Mouse (Mus musculus) hindbrain, embryonic 11.5 days (tissue): ENCODE measurements around the gene C9. TPM values are rescaled to one million over a fixed set of nuclear protein-coding genes. Genes with fewer than 3 reads are reported as not detected.

Experiments
- ATAC-seq: fragments of 200-750 bp; cut with Nextera tagmentation; 2 replicates; pipeline ENCODE4 v1.8.0; 2017; ENCODE audit warnings: mild to moderate bottlenecking, moderate TSS enrichment, moderate library complexity; ENCODE audit not compliant: low FRiP score
- DNase-seq: peaks from one replicate; pipeline ENCODE4 v3.0.0-alpha.2; 2015; ENCODE audit warnings: low spot score
- H3K27ac ChIP-seq: fragments of 300-500 bp; sonication (generic); 2 replicates; pipeline ENCODE4 v1.5.1; 2014; ENCODE audit warnings: mild to moderate bottlenecking, low read depth, low read length
- H3K27me3 ChIP-seq: fragments of 300-500 bp; sonication (generic); 2 replicates; pipeline ENCODE4 v1.6.1; 2014; ENCODE audit warnings: mild to moderate bottlenecking, low read length, moderate library complexity, mixed read lengths; ENCODE audit not compliant: control insufficient read depth, insufficient read depth
- H3K36me3 ChIP-seq: fragments of 300-500 bp; sonication (generic); 2 replicates; pipeline ENCODE4 v1.6.1; 2014; ENCODE audit warnings: mild to moderate bottlenecking, low read length, moderate library complexity, mixed read lengths; ENCODE audit not compliant: control insufficient read depth, insufficient read depth
- H3K4me1 ChIP-seq: fragments of 300-500 bp; sonication (generic); replicated peaks from 2 replicates; pipeline ENCODE4 v1.6.1; 2014; ENCODE audit warnings: low read length, mixed read lengths; ENCODE audit not compliant: control insufficient read depth, insufficient read depth
- H3K4me2 ChIP-seq: fragments of 300-500 bp; sonication (generic); replicated peaks from 2 replicates; pipeline ENCODE4 v1.6.1; 2014; ENCODE audit warnings: mild to moderate bottlenecking, low read depth, low read length
- H3K4me3 ChIP-seq: fragments of 300-500 bp; sonication (generic); 2 replicates; pipeline ENCODE4 v1.5.1; 2014; ENCODE audit warnings: low read depth, low read length
- H3K9ac ChIP-seq: fragments of 300-500 bp; sonication (generic); 2 replicates; pipeline ENCODE4 v1.6.1; 2014; ENCODE audit warnings: low read depth, low read length
- H3K9me3 ChIP-seq: fragments of 300-500 bp; sonication (generic); 2 replicates; pipeline ENCODE4 v1.6.1; 2016; ENCODE audit warnings: low read length; ENCODE audit not compliant: control insufficient read depth
- WGBS: fragments of 180-500 bp; shearing (Covaris S2); extraction: QIAGEN DNeasy Blood & Tissue Kit; methylation state at CpG from one replicate; pipeline ENCODE4 v1.1.7; 2014; 5-methylcytosine and 5-hydroxymethylcytosine counted together
- polyA plus RNA-seq: library from polyadenylated mRNA; unstranded; fragments of >200 nt; fragmentation: Nextera tagmentation; extraction: Ambion mirVana; gene quantifications from 2 replicates; pipeline ENCODE4 v1.2.1, GENCODE M21; 2014

C9 gene
- polyA plus RNA-seq, 1 experiment from 2014 or later = not detected

DNA sequence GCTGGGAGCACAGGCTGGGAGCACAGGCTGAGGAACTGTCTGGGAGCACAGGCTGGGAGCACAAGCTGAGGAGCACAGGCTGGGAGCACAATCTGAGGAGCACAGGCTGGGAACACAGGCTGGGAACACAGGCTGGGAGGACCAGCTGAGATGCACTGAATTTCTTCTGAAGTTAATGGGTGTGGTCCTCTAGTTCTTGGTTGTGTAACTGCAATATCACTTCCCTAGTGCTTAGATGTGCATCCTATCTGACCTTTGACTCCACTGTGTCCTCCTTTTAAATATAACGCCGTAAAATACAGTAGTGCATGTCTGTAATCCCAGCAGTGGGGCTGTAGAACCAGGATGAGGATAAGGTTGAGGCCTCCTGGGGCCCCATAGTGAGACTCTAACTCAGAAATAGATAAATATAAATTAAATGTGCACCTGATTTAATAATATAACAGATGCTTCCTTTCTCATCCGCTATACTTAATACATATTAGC is 88.8 kb downstream of the C9 start:
- WGBS = 88% methylated on average over 3 of the region's 3 CpGs
- Histone ChIP-seq H3K27me3 (no peaks in the 10 kb centered on the region), H3K9ac (no peak overlapping the region), H3K36me3 (no peaks in the 10 kb centered on the region), H3K27ac (no peak overlapping the region), H3K4me1 (no peaks in the 10 kb centered on the region), H3K4me3 (no peak overlapping the region), H3K4me2 (no peak overlapping the region), H3K9me3 (no peaks in the 10 kb centered on the region)
- ATAC-seq = no peak
- DNase-seq = no peak

DNA sequence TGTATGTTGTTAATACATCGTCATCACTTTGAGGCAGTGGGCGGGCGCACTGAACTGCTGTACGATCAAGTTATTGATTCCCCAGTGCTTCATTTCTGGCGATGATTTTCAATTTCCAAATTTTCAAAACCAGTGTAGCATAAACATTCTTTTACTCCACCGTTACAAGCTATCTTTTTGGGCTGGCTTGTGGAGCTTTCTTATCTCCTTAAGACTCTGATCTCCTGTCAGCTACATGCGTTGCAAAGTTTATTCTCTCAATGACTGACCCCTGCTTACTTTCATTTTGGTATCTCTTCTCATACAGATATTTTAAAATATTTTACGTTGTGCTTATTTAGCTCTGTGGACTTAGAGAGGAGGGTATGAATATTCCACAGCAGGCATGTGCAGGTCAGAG is 89.5 kb downstream of the C9 start:
- ATAC-seq (no peak), DNase-seq (no peak)
- Histone ChIP-seq H3K36me3 (no peaks in the 10 kb centered on the region), H3K4me1 (no peaks in the 10 kb centered on the region), H3K27me3 (no peaks in the 10 kb centered on the region), H3K4me3 (no peak overlapping the region), H3K27ac (no peak overlapping the region), H3K9me3 (no peaks in the 10 kb centered on the region), H3K9ac (no peak overlapping the region), H3K4me2 (no peak overlapping the region)
- WGBS = 87% methylated on average over 8 of the region's 8 CpGs

DNA sequence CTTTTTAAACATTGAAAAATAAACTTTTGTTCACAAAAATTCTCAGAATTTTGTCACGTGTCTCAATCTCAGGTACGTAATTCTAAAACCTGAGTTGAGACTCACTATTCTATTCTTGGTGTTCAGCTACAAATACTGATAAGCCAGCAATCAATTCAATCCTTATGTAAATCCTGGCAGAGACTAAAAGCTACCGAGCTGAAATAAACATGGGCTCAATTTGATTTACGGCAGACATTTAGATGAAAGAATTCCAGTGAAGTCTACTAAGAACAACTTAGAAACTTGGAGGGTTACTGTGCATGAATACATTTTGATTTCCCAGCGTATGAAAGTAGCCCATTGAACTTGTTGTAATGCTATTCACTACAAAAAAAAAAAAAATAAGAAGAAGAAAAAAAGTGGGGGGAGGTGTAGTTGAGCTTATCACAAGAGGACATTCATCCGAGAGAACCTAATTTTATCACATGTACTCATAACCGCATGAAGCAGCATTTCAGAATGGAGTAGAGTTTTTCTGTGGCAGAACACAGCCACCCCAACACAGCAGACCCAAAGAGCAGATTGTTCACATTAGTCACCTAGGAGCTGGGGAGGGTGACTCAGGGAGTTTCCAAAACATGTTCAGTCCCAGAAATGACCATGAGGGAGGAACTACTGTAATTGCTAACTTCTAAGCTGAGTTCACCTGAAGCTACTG is 94.7 kb downstream of the C9 start:
- no peak overlapping the region for H3K4me2 ChIP-seq

More for the DNA sequence above, 94.7 kb downstream of the C9 start:
- WGBS = 85% methylated on average over 7 of the region's 7 CpGs
- Histone ChIP-seq H3K36me3 (no peaks in the 10 kb centered on the region), H3K9ac (no peak overlapping the region), H3K9me3 (no peaks in the 10 kb centered on the region), H3K4me3 (no peak overlapping the region), H3K27ac (no peak overlapping the region), H3K4me1 (no peaks in the 10 kb centered on the region), H3K27me3 (no peaks in the 10 kb centered on the region)
- ATAC-seq (no peak), DNase-seq (no peak)

Other genes starting within 250 kb of the C9 start
- 58.9 and 70.2 TPM in 2 replicates for gene Dab2, start 145.5 kb upstream of the C9 start, polyA plus RNA-seq
- 4.8 and 5.8 TPM in 2 replicates for gene Fyb, start 77.5 kb downstream of the C9 start, polyA plus RNA-seq